In genomic region chr4:133624830-133625229, GRCm38 (mm10) we compare ENCODE assay signal across 12 mouse cellular contexts. TPM values are rescaled to one million over a fixed set of nuclear protein-coding genes. Genes with fewer than 3 reads are reported as not detected.
DNase-seq lines count a peak whose midpoint lies in the region; ATAC-seq and TF ChIP-seq lines count a peak whose summit lies in the region.
"Had no signal": no experiment of that assay in that cellular context is flagged by ENCODE, and none has a peak within 500 bp of the region (broad histone marks: within the 10 kb centered on the region; RNA-seq: fewer than 3 reads in every experiment).

No protein-coding gene starts in this region.

- no peak for ATAC-seq in heart, postnatal 0 days (ENCODE audit: insufficient read depth, low read depth)
- no peak for ATAC-seq in heart, embryonic 12.5 days (ENCODE audit: insufficient number of reproducible peaks, low FRiP score)
- peak; percentile 84 for ATAC-seq in liver, embryonic 11.5 days (replicated peaks; ENCODE audit: low FRiP score)

- 79% methylated on average over 7 of the region's 7 CpGs for WGBS in heart, postnatal 0 days
- 77% methylated on average over 7 of the region's 7 CpGs for WGBS in heart, embryonic 12.5 days
- WGBS in thymus, adult 2 months, result 66% methylated on average over 7 of the region's 7 CpGs
- 61% methylated on average over 7 of the region's 7 CpGs for WGBS in liver, embryonic 11.5 days
- WGBS in small intestine, adult 2 months, result 84% methylated on average over 7 of the region's 7 CpGs

- no peak overlapping the region for H3K4me2 ChIP-seq in heart, postnatal 0 days (ENCODE audit: low read depth, low read length)
- no peak overlapping the region for H3K4me2 ChIP-seq in heart, embryonic 12.5 days
- H3K4me2 ChIP-seq in liver, embryonic 11.5 days, result no peak overlapping the region
- H3K4me2 ChIP-seq: hindbrain, embryonic 15.5 days; limb, embryonic 13.5 days had no signal

- no peak for DNase-seq in heart, postnatal 0 days (ENCODE audit: low spot score)
- no peak for DNase-seq in thymus, adult 2 months
- DNase-seq in thymus, adult 18-20 months, result no peak
- DNase-seq in liver, embryonic 11.5 days (ENCODE audit: low spot score), result no peak
- DNase-seq in adrenal gland, postnatal 36 days, result no peak
- DNase-seq in left cerebral cortex, adult 11 months (ENCODE audit: low spot score), result no peak
- DNase-seq: adrenal gland, postnatal 10 days; layer of hippocampus, postnatal 36 days had no signal

- peak overlapping the region; percentile 86; the same call in 1 of the 2 replicates for H3K27ac ChIP-seq in heart, postnatal 0 days (ENCODE audit: low read depth)
- H3K27ac ChIP-seq in heart, embryonic 12.5 days (ENCODE audit: poor library complexity, severe bottlenecking), result no peak overlapping the region
- peak overlapping the region; percentile 90; the same call in 1 of the 2 replicates for H3K27ac ChIP-seq in thymus, adult 2 months (ENCODE audit: control insufficient read depth, insufficient read depth, low read length)
- no peak overlapping the region; the same call in 1 of the 2 replicates for H3K27ac ChIP-seq in liver, embryonic 11.5 days (ENCODE audit: low read depth, low read length)
- peak overlapping the region; percentile 81; the same call in 1 of the 2 replicates for H3K27ac ChIP-seq in small intestine, adult 2 months (ENCODE audit: insufficient read depth, low read depth, low read length)
- H3K27ac ChIP-seq: hindbrain, embryonic 15.5 days; limb, embryonic 13.5 days had no signal

- H3K9me3 ChIP-seq in heart, postnatal 0 days (replicated peaks; ENCODE audit: control insufficient read depth, low read length), result no peaks in the 10 kb centered on the region
- no peaks in the 10 kb centered on the region for H3K9me3 ChIP-seq in heart, embryonic 12.5 days (replicated peaks)
- no peaks in the 10 kb centered on the region for H3K9me3 ChIP-seq in liver, embryonic 11.5 days (ENCODE audit: control insufficient read depth, low read length)
- H3K9me3 ChIP-seq: hindbrain, embryonic 15.5 days; limb, embryonic 13.5 days had no signal

- no peaks in the 10 kb centered on the region for H3K27me3 ChIP-seq in heart, postnatal 0 days (ENCODE audit: control insufficient read depth, insufficient read depth, low read length)
- H3K27me3 ChIP-seq in heart, embryonic 12.5 days (replicated peaks), result no peaks in the 10 kb centered on the region
- no peaks in the 10 kb centered on the region for H3K27me3 ChIP-seq in thymus, adult 2 months (ENCODE audit: control insufficient read depth, insufficient read depth, low read length)
- H3K27me3 ChIP-seq in liver, embryonic 11.5 days (replicated peaks; ENCODE audit: control insufficient read depth, insufficient read depth, low read length), result no peaks in the 10 kb centered on the region
- no peaks in the 10 kb centered on the region for H3K27me3 ChIP-seq in small intestine, adult 2 months (ENCODE audit: control insufficient read depth, insufficient read depth, low read length)
- H3K27me3 ChIP-seq: hindbrain, embryonic 15.5 days; limb, embryonic 13.5 days had no signal

- TF ChIP-seq CTCF in heart, postnatal 0 days (IDR thresholded peaks at IDR 0.05; ENCODE audit: low read depth), result no peak
- TF ChIP-seq CTCF in thymus, adult 2 months (IDR thresholded peaks at IDR 0.05; ENCODE audit: borderline replicate concordance, control insufficient read depth, extremely low read depth, insufficient read depth, low read length, poor library complexity), result no peak
- TF ChIP-seq CTCF in small intestine, adult 2 months (IDR thresholded peaks at IDR 0.05; ENCODE audit: extremely low read depth, insufficient read length, insufficient replicate concordance, low read depth, low read length), result no peak

- TF ChIP-seq POLR2A in thymus, adult 2 months (IDR thresholded peaks at IDR 0.05; ENCODE audit: control insufficient read depth, extremely low read depth, insufficient read depth, low read length, poor library complexity), result no peak
- no peak for TF ChIP-seq POLR2A in small intestine, adult 2 months (IDR thresholded peaks at IDR 0.05; ENCODE audit: low read depth, low read length)

- H3K4me1 ChIP-seq in heart, postnatal 0 days (ENCODE audit: control insufficient read depth, insufficient read depth), result peaks cover 5% of the 10 kb centered on the region; the same call in 1 of the 2 replicates
- peaks cover 24% of the 10 kb centered on the region for H3K4me1 ChIP-seq in heart, embryonic 12.5 days (replicated peaks)
- H3K4me1 ChIP-seq in thymus, adult 2 months (replicated peaks; ENCODE audit: control insufficient read depth, insufficient read depth, low read length), result peaks cover 67% of the 10 kb centered on the region
- peaks cover 20% of the 10 kb centered on the region for H3K4me1 ChIP-seq in liver, embryonic 11.5 days (replicated peaks; ENCODE audit: control insufficient read depth, insufficient read depth, low read length)
- peaks cover 16% of the 10 kb centered on the region for H3K4me1 ChIP-seq in small intestine, adult 2 months (ENCODE audit: control insufficient read depth, insufficient read depth, insufficient read length, low read length)
- H3K4me1 ChIP-seq: limb, embryonic 13.5 days had no signal

- H3K4me3 ChIP-seq in heart, postnatal 0 days (ENCODE audit: low read depth, low read length), result no peak overlapping the region
- no peak overlapping the region for H3K4me3 ChIP-seq in heart, embryonic 12.5 days
- H3K4me3 ChIP-seq in thymus, adult 2 months (ENCODE audit: control insufficient read depth, insufficient read depth, low read length), result no peak overlapping the region
- H3K4me3 ChIP-seq in liver, embryonic 11.5 days (ENCODE audit: low read depth, low read length), result no peak overlapping the region
- no peak overlapping the region for H3K4me3 ChIP-seq in small intestine, adult 2 months (ENCODE audit: low read depth, low read length)
- H3K4me3 ChIP-seq: hindbrain, embryonic 15.5 days; limb, embryonic 13.5 days had no signal

- TF ChIP-seq EP300 in heart, postnatal 0 days (IDR thresholded peaks at IDR 0.05; ENCODE audit: low read depth), result no peak

- no peak overlapping the region for H3K9ac ChIP-seq in heart, postnatal 0 days (replicated peaks; ENCODE audit: low read depth, low read length)
- no peak overlapping the region for H3K9ac ChIP-seq in heart, embryonic 12.5 days
- no peak overlapping the region for H3K9ac ChIP-seq in liver, embryonic 11.5 days (ENCODE audit: low read depth, low read length)
- H3K9ac ChIP-seq: hindbrain, embryonic 15.5 days; limb, embryonic 13.5 days had no signal

- H3K36me3 ChIP-seq in heart, postnatal 0 days (replicated peaks; ENCODE audit: control insufficient read depth, insufficient read depth, low read length), result peaks cover 27% of the 10 kb centered on the region
- peaks cover 30% of the 10 kb centered on the region for H3K36me3 ChIP-seq in heart, embryonic 12.5 days
- H3K36me3 ChIP-seq in thymus, adult 2 months (ENCODE audit: control insufficient read depth, insufficient read depth, low read length), result peaks cover 4% of the 10 kb centered on the region; the same call in 1 of the 2 replicates
- peaks cover 4% of the 10 kb centered on the region; the same call in 1 of the 2 replicates for H3K36me3 ChIP-seq in liver, embryonic 11.5 days (ENCODE audit: control insufficient read depth, insufficient read depth, low read length)
- H3K36me3 ChIP-seq in small intestine, adult 2 months (ENCODE audit: control insufficient read depth, insufficient read depth, low read length), result peaks cover 18% of the 10 kb centered on the region

RNA-seq across cellular contexts. Expression of gene Sfn, which starts 22.9 kb away (rescaled TPM):
- total RNA-seq in heart, postnatal 0 days (2014; rRNA removed; ENCODE audit: low replicate concordance), result 2.6 and 6.8 TPM in 2 replicates
- polyA plus RNA-seq in heart, postnatal 0 days (2015; fragmentation: Nextera tagmentation; extraction: Ambion mirVana), result 0.18 and 0.37 TPM in 2 replicates
- polyA plus RNA-seq in heart, embryonic 12.5 days (2016; fragmentation: Nextera tagmentation; extraction: Ambion mirVana), result 0.76 and 1.4 TPM in 2 replicates
- polyA plus RNA-seq in thymus, adult 2 months (2012; rRNA removed), result 60.5 and 65.9 TPM in 2 replicates
- polyA plus RNA-seq in liver, embryonic 11.5 days (2014; fragmentation: Nextera tagmentation; extraction: Ambion mirVana), result 1.7 and 3.5 TPM in 2 replicates
- 175 and 423 TPM in 2 replicates for polyA plus RNA-seq in small intestine, adult 2 months (2012; rRNA removed)
- 1 to 10 TPM; 1.2 to 1.4 TPM for total RNA-seq in adrenal gland, postnatal 36 days (2021)

RNA-seq across cellular contexts. Expression of gene Zdhhc18, which starts 25.1 kb away (rescaled TPM):
- total RNA-seq in heart, postnatal 0 days (2014; rRNA removed; ENCODE audit: low replicate concordance), result 11.4 and 21.8 TPM in 2 replicates
- polyA plus RNA-seq in heart, postnatal 0 days (2015; fragmentation: Nextera tagmentation; extraction: Ambion mirVana), result 1.7 and 2.3 TPM in 2 replicates
- polyA plus RNA-seq in heart, embryonic 12.5 days (2016; fragmentation: Nextera tagmentation; extraction: Ambion mirVana), result 3.5 and 3.9 TPM in 2 replicates
- 150 and 172 TPM in 2 replicates for polyA plus RNA-seq in thymus, adult 2 months (2012; rRNA removed)
- 2.1 and 3.1 TPM in 2 replicates for polyA plus RNA-seq in liver, embryonic 11.5 days (2014; fragmentation: Nextera tagmentation; extraction: Ambion mirVana)
- 18.7 and 36.7 TPM in 2 replicates for polyA plus RNA-seq in small intestine, adult 2 months (2012; rRNA removed)
- total RNA-seq in adrenal gland, postnatal 36 days (2021), result 10 to 100 TPM; 15.2 to 24.9 TPM

RNA-seq across cellular contexts. Expression of gene Gpn2, which starts 40.7 kb away (rescaled TPM):
- 8.9 and 17.2 TPM in 2 replicates for total RNA-seq in heart, postnatal 0 days (2014; rRNA removed; ENCODE audit: low replicate concordance)
- polyA plus RNA-seq in heart, postnatal 0 days (2015; fragmentation: Nextera tagmentation; extraction: Ambion mirVana), result 8.6 and 8.8 TPM in 2 replicates
- polyA plus RNA-seq in heart, embryonic 12.5 days (2016; fragmentation: Nextera tagmentation; extraction: Ambion mirVana), result 11.2 and 12.2 TPM in 2 replicates
- 59.4 and 64.2 TPM in 2 replicates for polyA plus RNA-seq in thymus, adult 2 months (2012; rRNA removed)
- 23.4 and 24.8 TPM in 2 replicates for polyA plus RNA-seq in liver, embryonic 11.5 days (2014; fragmentation: Nextera tagmentation; extraction: Ambion mirVana)
- 40.7 and 77.8 TPM in 2 replicates for polyA plus RNA-seq in small intestine, adult 2 months (2012; rRNA removed)
- total RNA-seq in adrenal gland, postnatal 36 days (2021), result 10 to 100 TPM; 16.4 to 21.4 TPM

RNA-seq across cellular contexts. Expression of gene Pigv, which starts 47.6 kb away (rescaled TPM):
- 8.7 and 13.7 TPM in 2 replicates for total RNA-seq in heart, postnatal 0 days (2014; rRNA removed; ENCODE audit: low replicate concordance)
- polyA plus RNA-seq in heart, postnatal 0 days (2015; fragmentation: Nextera tagmentation; extraction: Ambion mirVana), result 12.9 and 13.5 TPM in 2 replicates
- polyA plus RNA-seq in heart, embryonic 12.5 days (2016; fragmentation: Nextera tagmentation; extraction: Ambion mirVana), result 15.0 and 18.4 TPM in 2 replicates
- 24.8 and 24.9 TPM in 2 replicates for polyA plus RNA-seq in thymus, adult 2 months (2012; rRNA removed)
- 10.7 and 15.0 TPM in 2 replicates for polyA plus RNA-seq in liver, embryonic 11.5 days (2014; fragmentation: Nextera tagmentation; extraction: Ambion mirVana)
- polyA plus RNA-seq in small intestine, adult 2 months (2012; rRNA removed), result 6.0 and 8.9 TPM in 2 replicates
- 10 to 100 TPM; 17.7 to 20.8 TPM for total RNA-seq in adrenal gland, postnatal 36 days (2021)

RNA-seq across cellular contexts. Expression of gene Gpatch3, which starts 50.3 kb away (rescaled TPM):
- 8.2 and 9.4 TPM in 2 replicates for total RNA-seq in heart, postnatal 0 days (2014; rRNA removed; ENCODE audit: low replicate concordance)
- polyA plus RNA-seq in heart, postnatal 0 days (2015; fragmentation: Nextera tagmentation; extraction: Ambion mirVana), result 3.5 and 3.6 TPM in 2 replicates
- polyA plus RNA-seq in heart, embryonic 12.5 days (2016; fragmentation: Nextera tagmentation; extraction: Ambion mirVana), result 6.0 and 6.9 TPM in 2 replicates
- 7.9 and 9.5 TPM in 2 replicates for polyA plus RNA-seq in thymus, adult 2 months (2012; rRNA removed)
- polyA plus RNA-seq in liver, embryonic 11.5 days (2014; fragmentation: Nextera tagmentation; extraction: Ambion mirVana), result 8.7 and 10.0 TPM in 2 replicates
- 4.1 and 7.3 TPM in 2 replicates for polyA plus RNA-seq in small intestine, adult 2 months (2012; rRNA removed)
- 1 to 10 TPM; 4.8 to 5.7 TPM for total RNA-seq in adrenal gland, postnatal 36 days (2021)

Comparison
In these comparisons a context has a peak if more than half of its experiments do, and no peak if none do; other contexts are left out.
1. H3K27ac ChIP-seq: peak in heart, postnatal 0 days (single experiment), thymus, adult 2 months (single experiment) and small intestine, adult 2 months (single experiment); none in heart, embryonic 12.5 days (single experiment) and liver, embryonic 11.5 days (single experiment).
2. RNA of gene Sfn, which starts 22.9 kb away (polyA plus RNA-seq): 175 to 423 TPM in small intestine, adult 2 months and 60.5 to 65.9 TPM in thymus, adult 2 months; 1.7 to 3.5 TPM in liver, embryonic 11.5 days, 0.76 to 1.4 TPM in heart, embryonic 12.5 days and 0.18 to 0.37 TPM in heart, postnatal 0 days; every median in the first group is over 10 times any median in the second.